Mouse (Mus musculus): ENCODE data around the gene Pex11g. TPM values are rescaled to one million over a fixed set of nuclear protein-coding genes. Genes with fewer than 3 reads are reported as not detected.
A peak's percentile ranks its signal among the peaks of the same experiment; 100 is the strongest.

The Pex11g gene
- 1.6 and 2.0 TPM in 2 replicates for polyA plus RNA-seq (2012; rRNA removed)

GRCm38 (mm10) chr8:3467006-3467885 lies at the start of gene Pex11g:
Gene Pex11g, minus strand, starts transcription at chr8:3467680.
- DNase-seq (ENCODE audit: extremely low spot score in 1 of 2, low spot score in 1 of 2), result peak; percentile 66 to 87

GRCm38 (mm10) chr8:3517117-3517495 lies 49.6 kb upstream of the Pex11g start:
- no peak for DNase-seq (ENCODE audit: extremely low spot score in 1 of 2, low spot score in 1 of 2)

GRCm38 (mm10) chr8:3516450-3517116 lies 49.1 kb upstream of the Pex11g start:
- DNase-seq (ENCODE audit: extremely low spot score in 1 of 2, low spot score in 1 of 2), result peak; percentile 95 to 98

GRCm38 (mm10) chr8:3515771-3516417 lies 48.4 kb upstream of the Pex11g start:
- peak in 1 of 2 experiments; percentile 68 for DNase-seq (ENCODE audit: extremely low spot score in 1 of 2, low spot score in 1 of 2)

GRCm38 (mm10) chr8:3515260-3515671 lies 47.8 kb upstream of the Pex11g start, which contains the start of gene Pnpla6:
Gene Pnpla6, plus strand, starts transcription at chr8:3515384.
- peak; percentile 80 to 94 for DNase-seq (ENCODE audit: extremely low spot score in 1 of 2, low spot score in 1 of 2)

- DNase-seq (ENCODE audit: extremely low spot score in 1 of 2, low spot score in 1 of 2), result no peak
These were observed 47.3 kb upstream of the Pex11g start for GRCm38 (mm10) chr8:3514681-3515247.

GRCm38 (mm10) chr8:3507979-3508754 lies 40.7 kb upstream of the Pex11g start:
- no peak for DNase-seq (ENCODE audit: extremely low spot score in 1 of 2, low spot score in 1 of 2)

GRCm38 (mm10) chr8:3502217-3502616 lies 34.7 kb upstream of the Pex11g start:
- peak in 1 of 2 experiments; percentile 51 for DNase-seq (ENCODE audit: extremely low spot score in 1 of 2, low spot score in 1 of 2)

- DNase-seq (ENCODE audit: extremely low spot score in 1 of 2, low spot score in 1 of 2), result peak; percentile 96 to 99
These were observed 33.0 kb upstream of the Pex11g start, which contains the start of gene Mcoln1 for GRCm38 (mm10) chr8:3500235-3501090. Gene Mcoln1, plus strand, starts transcription at chr8:3500457.

- peak in 1 of 2 experiments; percentile 30 for DNase-seq (ENCODE audit: extremely low spot score in 1 of 2, low spot score in 1 of 2)
These were observed 32.3 kb upstream of the Pex11g start for GRCm38 (mm10) chr8:3499751-3500150.

- no peak for DNase-seq (ENCODE audit: extremely low spot score in 1 of 2, low spot score in 1 of 2)
These were observed 31.1 kb upstream of the Pex11g start for GRCm38 (mm10) chr8:3498583-3498982.

- DNase-seq (ENCODE audit: extremely low spot score in 1 of 2, low spot score in 1 of 2), result no peak
These were observed 28.9 kb upstream of the Pex11g start for GRCm38 (mm10) chr8:3496428-3496748.

GRCm38 (mm10) chr8:3495578-3496427 lies 28.3 kb upstream of the Pex11g start:
- no peak for DNase-seq (ENCODE audit: extremely low spot score in 1 of 2, low spot score in 1 of 2)

- no peak for DNase-seq (ENCODE audit: extremely low spot score in 1 of 2, low spot score in 1 of 2)
These were observed 26.3 kb upstream of the Pex11g start for GRCm38 (mm10) chr8:3493845-3494208.

GRCm38 (mm10) chr8:3492901-3493844 lies 25.7 kb upstream of the Pex11g start, which contains the start of gene Zfp358:
Gene Zfp358, plus strand, starts transcription at chr8:3493138.
- peak in 1 of 2 experiments; percentile 59 for DNase-seq (ENCODE audit: extremely low spot score in 1 of 2, low spot score in 1 of 2)

- no peak for DNase-seq (ENCODE audit: extremely low spot score in 1 of 2, low spot score in 1 of 2)
These were observed 17.7 kb upstream of the Pex11g start for GRCm38 (mm10) chr8:3485192-3485591.

- no peak for DNase-seq (ENCODE audit: extremely low spot score in 1 of 2, low spot score in 1 of 2)
These were observed 16.1 kb upstream of the Pex11g start for GRCm38 (mm10) chr8:3483546-3483945.

Data from frontal cortex, adult 2 months (tissue).